In genomic region chr6:52204050-52204752, GRCm38 (mm10) we compare ENCODE assay signal across 8 mouse cellular contexts. TPM values are rescaled to one million over a fixed set of nuclear protein-coding genes. Genes with fewer than 3 reads are reported as not detected.
A peak's percentile ranks its signal among the peaks of the same experiment; 100 is the strongest.
DNase-seq lines count a peak whose midpoint lies in the region; ATAC-seq and TF ChIP-seq lines count a peak whose summit lies in the region.

Hoxa5 (minus strand) TSS chr6:52204587.

- H3K79me2 ChIP-seq in heart, adult 2 months (replicated peaks; ENCODE audit: control insufficient read depth, insufficient read depth, low read length) = no peaks in the 10 kb centered on the region

- peak within 1 kb of the TSS; percentile 53 for H3K4me3 ChIP-seq in heart, adult 2 months
- peak within 1 kb of the TSS; percentile 68 for H3K4me3 ChIP-seq in kidney, adult 2 months (ENCODE audit: insufficient read depth, low read depth, low read length)
- H3K4me3 ChIP-seq in lung, embryonic 14.5 days (ENCODE audit: low read depth, low read length) = peak within 1 kb of the TSS; percentile 90
- H3K4me3 ChIP-seq in stomach, embryonic 16.5 days (replicated peaks; ENCODE audit: low read length) = peak within 1 kb of the TSS; percentile 71

- peak within 1 kb of the TSS; percentile 63 for H3K9ac ChIP-seq in heart, adult 2 months (ENCODE audit: low read depth, low read length)
- H3K9ac ChIP-seq in lung, embryonic 14.5 days = peak within 1 kb of the TSS; percentile 100
- H3K9ac ChIP-seq in stomach, embryonic 16.5 days (ENCODE audit: low read length) = peak within 1 kb of the TSS; percentile 88

- H3K4me1 ChIP-seq in heart, adult 2 months (ENCODE audit: control insufficient read depth, insufficient read depth, low read length) = no peaks in the 10 kb centered on the region
- H3K4me1 ChIP-seq in kidney, adult 2 months (ENCODE audit: control insufficient read depth, insufficient read depth, low read length) = peaks cover 3% of the 10 kb centered on the region
- peaks cover 3% of the 10 kb centered on the region; the same call in 1 of the 2 replicates for H3K4me1 ChIP-seq in lung, embryonic 14.5 days (ENCODE audit: insufficient read depth)
- peaks cover 4% of the 10 kb centered on the region; the same call in 1 of the 2 replicates for H3K4me1 ChIP-seq in stomach, embryonic 16.5 days (ENCODE audit: control insufficient read depth, insufficient read depth, low read length)

- TF ChIP-seq CTCF in heart, adult 2 months (IDR thresholded peaks at IDR 0.05) = peak; percentile 80
- TF ChIP-seq CTCF in kidney, adult 2 months (conservative IDR thresholded peaks at IDR 0.05; ENCODE audit: insufficient read depth, insufficient read length, low read depth, low read length) = peak; percentile 79
- TF ChIP-seq CTCF in lung, embryonic 14.5 days (IDR thresholded peaks at IDR 0.05; ENCODE audit: low read depth) = peak; percentile 78

- TF ChIP-seq EP300 in heart, adult 2 months (IDR thresholded peaks at IDR 0.05; ENCODE audit: insufficient read depth, low read depth, low read length) = no peak

- DNase-seq in adipocyte (ENCODE audit: low spot score) = peak; percentile 90
- peak; percentile 89 for DNase-seq in embryo, embryonic 11.5 days (ENCODE audit: low read depth, low spot score)
- DNase-seq in heart, adult 2 months = peak; percentile 63 to 73
- peak; percentile 96 for DNase-seq in kidney, adult 2 months
- peak; percentile 98 for DNase-seq in lung, embryonic 14.5 days
- DNase-seq in right cerebral cortex, postnatal 10 days (ENCODE audit: low spot score in 2 of 2) = no peak

- TF ChIP-seq POLR2A in heart, adult 2 months (IDR thresholded peaks at IDR 0.05; ENCODE audit: insufficient read depth, low read depth, low read length) = peak; percentile 50; the same call in 1 of the 2 replicates
- no peak for TF ChIP-seq POLR2A in kidney, adult 2 months (IDR thresholded peaks at IDR 0.05; ENCODE audit: low read depth, low read length)

- WGBS in heart, adult 2 months = 6% methylated on average over 65 of the region's 65 CpGs
- WGBS in kidney, adult 2 months = 8% methylated on average over 65 of the region's 65 CpGs
- under 1% methylated on average over 65 of the region's 65 CpGs for WGBS in lung, embryonic 14.5 days
- under 1% methylated on average over 65 of the region's 65 CpGs for WGBS in stomach, embryonic 16.5 days

- H3K36me3 ChIP-seq in heart, adult 2 months (ENCODE audit: control insufficient read depth, insufficient read depth, low read length) = no peaks in the 10 kb centered on the region
- peaks cover 5% of the 10 kb centered on the region; the same call in 1 of the 2 replicates for H3K36me3 ChIP-seq in kidney, adult 2 months (ENCODE audit: control insufficient read depth, insufficient read depth, low read length)
- H3K36me3 ChIP-seq in lung, embryonic 14.5 days (ENCODE audit: insufficient read depth) = peaks cover 24% of the 10 kb centered on the region
- H3K36me3 ChIP-seq in stomach, embryonic 16.5 days (ENCODE audit: control insufficient read depth, insufficient read depth, low read length) = no peaks in the 10 kb centered on the region

- no peaks in the 10 kb centered on the region for H3K9me3 ChIP-seq in lung, embryonic 14.5 days (ENCODE audit: low read depth, low read length)
- H3K9me3 ChIP-seq in stomach, embryonic 16.5 days (replicated peaks; ENCODE audit: control insufficient read depth, low read length) = no peaks in the 10 kb centered on the region

- H3K4me2 ChIP-seq in lung, embryonic 14.5 days = peak within 1 kb of the TSS; percentile 87
- peak within 1 kb of the TSS; percentile 84 for H3K4me2 ChIP-seq in stomach, embryonic 16.5 days (ENCODE audit: low read depth, low read length)

- peaks cover 40% of the 10 kb centered on the region for H3K27me3 ChIP-seq in heart, adult 2 months (ENCODE audit: control insufficient read depth, insufficient read depth, low read length)
- no peaks in the 10 kb centered on the region for H3K27me3 ChIP-seq in kidney, adult 2 months (replicated peaks; ENCODE audit: control insufficient read depth, insufficient read depth, low read length)
- H3K27me3 ChIP-seq in lung, embryonic 14.5 days (ENCODE audit: insufficient read depth, low read length) = peaks cover 79% of the 10 kb centered on the region
- peaks cover 38% of the 10 kb centered on the region for H3K27me3 ChIP-seq in stomach, embryonic 16.5 days (ENCODE audit: control insufficient read depth, insufficient read depth, low read length)

- intact Hi-C loops in heart, adult 2 months (cut with DNase I) = no loop called here

- H3K27ac ChIP-seq in heart, adult 2 months = peak within 1 kb of the TSS; percentile 56
- peak within 1 kb of the TSS; percentile 80 for H3K27ac ChIP-seq in kidney, adult 2 months (ENCODE audit: insufficient read depth, low read depth, low read length)
- H3K27ac ChIP-seq in lung, embryonic 14.5 days (ENCODE audit: low read depth) = peak within 1 kb of the TSS; percentile 97
- H3K27ac ChIP-seq in stomach, embryonic 16.5 days (ENCODE audit: low read length) = peak within 1 kb of the TSS; percentile 72

- peak; percentile 88 for ATAC-seq in lung, embryonic 14.5 days (ENCODE audit: insufficient read depth)
- ATAC-seq in stomach, embryonic 16.5 days (ENCODE audit: insufficient read depth, low FRiP score) = peak; percentile 89
- ATAC-seq in CD4-positive, CD25-positive, alpha-beta regulatory T cell, adult 4 months = no peak

RNA-seq across cellular contexts. Expression of gene Hoxa5, which starts in this region (rescaled TPM):
- under 1 TPM; 0.26 to 0.45 TPM for total RNA-seq in heart, adult 2 months (2021)
- 0.94 and 0.96 TPM in 2 replicates for polyA plus RNA-seq in heart, adult 2 months (2012; rRNA removed)
- polyA plus RNA-seq in kidney, adult 2 months (2012; rRNA removed) = 6.9 and 8.1 TPM in 2 replicates
- polyA plus RNA-seq in lung, embryonic 14.5 days (2014; fragmentation: Nextera tagmentation; extraction: Ambion mirVana) = 58.3 and 58.5 TPM in 2 replicates
- polyA plus RNA-seq in stomach, embryonic 16.5 days (2015; fragmentation: Nextera tagmentation; extraction: Ambion mirVana) = 8.8 and 11.0 TPM in 2 replicates
- polyA plus RNA-seq in CD4-positive, CD25-positive, alpha-beta regulatory T cell, adult 4 months (2017; shearing (Covaris generic)) = not detected

Comparison
In these comparisons a context has a peak if more than half of its experiments do, and no peak if none do; other contexts are left out.
1. Peak in DNase-seq, H3K4me3 ChIP-seq, H3K27ac ChIP-seq and H3K9ac ChIP-seq in heart, adult 2 months; RNA of the gene not detected or under 1 TPM.
2. DNase-seq: peak in adipocyte (single experiment), embryo, embryonic 11.5 days (single experiment), kidney, adult 2 months (single experiment) and lung, embryonic 14.5 days (single experiment); none in right cerebral cortex, postnatal 10 days (0 of 2).
3. Peak in every context shown above with its lines, with median percentiles within 50 percentile points of each other: H3K27ac ChIP-seq, H3K4me3 ChIP-seq, H3K9ac ChIP-seq and CTCF ChIP-seq.